Mouse (Mus musculus): ENCODE measurements around the gene Dnajc17.

GRCm38 (mm10) chr2:119166901-119167865, 41.4 kb downstream of the Dnajc17 start, which contains the start of gene Gchfr:
- TF ChIP-seq CTCF (IDR thresholded peaks at IDR 0.05; ENCODE audit: low read depth, low read length) (no peak), GATA2 (IDR thresholded peaks at IDR 0.05; ENCODE audit: borderline replicate concordance, low read depth, low read length) (no peak), GATA1 (IDR thresholded peaks at IDR 0.05; ENCODE audit: borderline replicate concordance, low read length) (no peak), TAL1 (conservative IDR thresholded peaks at IDR 0.05; ENCODE audit: low read depth, low read length) (no peak)

All from G1E (cell line).